Mouse (Mus musculus) bone marrow macrophage, adult 2 months (primary cell): ENCODE data around the gene Fgfr2.

Experiments
- CTCF ChIP-seq: IDR thresholded peaks from 2 replicates; pipeline ENCODE4 v1.5.1; 2012; ENCODE audit warnings: low read depth, mild to moderate bottlenecking, low read length, moderate library complexity
- POLR2A ChIP-seq: IDR thresholded peaks from 2 replicates; pipeline ENCODE4 v1.6.1; 2012; ENCODE audit warnings: mild to moderate bottlenecking, low read depth, low read length, borderline replicate concordance

DNA sequence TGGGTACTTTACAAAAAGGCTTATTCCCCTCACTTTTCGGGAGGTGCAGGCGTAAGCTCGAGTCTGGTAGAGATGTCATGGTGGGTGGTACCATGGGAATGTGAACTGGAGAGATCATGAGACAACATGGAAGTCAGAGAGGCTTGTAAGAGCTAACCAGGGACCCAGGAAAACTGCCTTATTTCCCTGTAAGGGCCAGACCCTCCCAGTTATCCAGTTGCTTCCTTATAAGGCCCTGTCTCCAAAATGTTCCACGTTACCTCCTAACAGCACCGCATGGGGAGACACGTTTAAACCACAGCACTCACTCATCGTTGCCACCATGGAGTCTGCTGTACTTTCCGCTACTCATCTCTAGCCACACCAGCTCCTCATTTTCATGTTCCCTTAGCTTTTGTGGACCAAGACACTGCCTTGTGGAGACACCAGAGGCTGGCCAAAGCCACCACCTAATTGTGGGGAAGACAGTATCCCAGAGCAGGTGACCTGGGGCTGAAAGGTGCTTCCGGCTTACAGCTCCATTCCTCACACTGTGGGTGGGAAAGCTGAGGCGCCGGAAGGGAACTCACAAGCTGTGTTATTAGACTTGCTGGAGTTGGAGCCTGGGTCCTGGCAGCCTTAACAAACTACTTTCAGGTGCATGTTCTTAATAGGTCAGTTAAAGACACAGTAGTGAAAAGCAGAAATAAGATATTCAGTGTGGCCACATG is 2178.2 kb downstream of the Fgfr2 start:
- TF ChIP-seq CTCF = no peak
- TF ChIP-seq POLR2A = no peak
